ENCODE assay signal across 8 mouse cellular contexts in the genomic region with DNA sequence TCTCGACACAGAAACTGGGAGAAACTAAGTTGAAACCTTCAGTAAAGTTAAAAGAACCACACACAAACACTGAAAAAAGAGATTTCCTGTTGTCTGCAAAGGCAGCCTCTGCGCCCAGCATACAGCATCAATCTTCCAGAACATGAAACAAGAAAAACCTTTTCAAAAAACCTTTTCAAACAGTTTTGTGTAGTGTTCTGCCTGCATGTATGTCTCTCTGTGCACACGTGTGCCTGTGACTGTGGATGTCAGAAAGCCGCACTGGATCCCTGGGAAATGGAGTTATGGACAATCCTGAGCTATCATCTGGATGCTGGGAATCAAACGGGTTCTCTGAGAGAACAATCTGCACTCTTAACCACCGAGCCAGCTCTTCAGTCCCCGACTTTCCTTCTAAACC. TPM values are rescaled to one million over a fixed set of nuclear protein-coding genes. Genes with fewer than 3 reads are reported as not detected.
A peak's percentile ranks its signal among the peaks of the same experiment; 100 is the strongest.
DNase-seq lines count a peak whose midpoint lies in the region; ATAC-seq and TF ChIP-seq lines count a peak whose summit lies in the region.

No protein-coding gene starts in this region.

- H3K27ac ChIP-seq in heart, postnatal 0 days (ENCODE audit: low read depth), result peak overlapping the region; percentile 33; the same call in 1 of the 2 replicates
- H3K27ac ChIP-seq in hindbrain, embryonic 16.5 days (ENCODE audit: low read depth, low read length), result no peak overlapping the region
- H3K27ac ChIP-seq in midbrain, postnatal 0 days (ENCODE audit: low read depth, low read length), result no peak overlapping the region

- H3K9me3 ChIP-seq in heart, postnatal 0 days (replicated peaks; ENCODE audit: control insufficient read depth, low read length), result no peaks in the 10 kb centered on the region
- H3K9me3 ChIP-seq in hindbrain, embryonic 16.5 days (ENCODE audit: control insufficient read depth, low read length), result no peaks in the 10 kb centered on the region
- no peaks in the 10 kb centered on the region for H3K9me3 ChIP-seq in midbrain, postnatal 0 days (ENCODE audit: low read length)

- H3K36me3 ChIP-seq in heart, postnatal 0 days (replicated peaks; ENCODE audit: control insufficient read depth, insufficient read depth, low read length), result no peaks in the 10 kb centered on the region
- H3K36me3 ChIP-seq in hindbrain, embryonic 16.5 days (ENCODE audit: control insufficient read depth, insufficient read depth, low read length), result no peaks in the 10 kb centered on the region
- H3K36me3 ChIP-seq in midbrain, postnatal 0 days (ENCODE audit: insufficient read depth, low read length), result no peaks in the 10 kb centered on the region

- no peak for TF ChIP-seq EP300 in heart, postnatal 0 days (IDR thresholded peaks at IDR 0.05; ENCODE audit: low read depth)

- H3K4me2 ChIP-seq in heart, postnatal 0 days (ENCODE audit: low read depth, low read length), result peak overlapping the region; percentile 96
- peak overlapping the region; percentile 96 for H3K4me2 ChIP-seq in hindbrain, embryonic 16.5 days (ENCODE audit: low read length)
- peak overlapping the region; percentile 93 for H3K4me2 ChIP-seq in midbrain, postnatal 0 days (ENCODE audit: low read depth, low read length, poor library complexity, severe bottlenecking)

- ATAC-seq in heart, postnatal 0 days (ENCODE audit: insufficient read depth, low read depth), result no peak
- ATAC-seq in hindbrain, embryonic 16.5 days, result no peak
- no peak for ATAC-seq in midbrain, postnatal 0 days (ENCODE audit: low FRiP score)

- WGBS in heart, postnatal 0 days, result 37% methylated on average over 7 of the region's 7 CpGs
- WGBS in hindbrain, embryonic 16.5 days, result 68% methylated on average over 7 of the region's 7 CpGs
- WGBS in midbrain, postnatal 0 days, result 58% methylated on average over 7 of the region's 7 CpGs

- 0 out of 2 replicates have a peak overlapping the region, but pooled peaks have one; percentile 96 for H3K9ac ChIP-seq in heart, postnatal 0 days (replicated peaks; ENCODE audit: low read depth, low read length)
- H3K9ac ChIP-seq in hindbrain, embryonic 16.5 days (ENCODE audit: low read depth, low read length), result peak overlapping the region; percentile 14; the same call in 1 of the 2 replicates
- 0 out of 2 replicates have a peak overlapping the region, but pooled peaks have one; percentile 19 for H3K9ac ChIP-seq in midbrain, postnatal 0 days (replicated peaks; ENCODE audit: low read length, poor library complexity, severe bottlenecking)

- no peak for TF ChIP-seq CTCF in heart, postnatal 0 days (IDR thresholded peaks at IDR 0.05; ENCODE audit: low read depth)
- TF ChIP-seq CTCF in midbrain, postnatal 0 days (IDR thresholded peaks at IDR 0.05), result no peak

- no peak for DNase-seq in heart, postnatal 0 days (ENCODE audit: low spot score)
- DNase-seq in heart, adult 18-20 months, result no peak
- peak; percentile 33 for DNase-seq in T-cell, adult 2 months (ENCODE audit: low spot score)
- DNase-seq in midbrain, postnatal 0 days (ENCODE audit: low spot score), result no peak
- DNase-seq in layer of hippocampus, postnatal 25 days (ENCODE audit: extremely low spot score in 1 of 2, low spot score in 1 of 2), result no peak
- DNase-seq in MN1 (ENCODE audit: low spot score), result no peak
- no peak for DNase-seq in retina, embryonic 14.5 days (ENCODE audit: low spot score)

- H3K4me3 ChIP-seq in heart, postnatal 0 days (ENCODE audit: low read depth, low read length), result peak overlapping the region; percentile 90
- H3K4me3 ChIP-seq in hindbrain, embryonic 16.5 days (ENCODE audit: low read length), result peak overlapping the region; percentile 98
- peak overlapping the region; percentile 98; the same call in 1 of the 2 replicates for H3K4me3 ChIP-seq in midbrain, postnatal 0 days (ENCODE audit: low read depth, low read length)

- H3K4me1 ChIP-seq in heart, postnatal 0 days (ENCODE audit: control insufficient read depth, insufficient read depth), result peaks cover 49% of the 10 kb centered on the region
- H3K4me1 ChIP-seq in hindbrain, embryonic 16.5 days (ENCODE audit: control insufficient read depth, insufficient read depth, low read depth, low read length), result peaks cover 33% of the 10 kb centered on the region
- H3K4me1 ChIP-seq in midbrain, postnatal 0 days (ENCODE audit: insufficient read depth, low read length), result peaks cover 15% of the 10 kb centered on the region; the same call in 1 of the 2 replicates

- no peaks in the 10 kb centered on the region for H3K27me3 ChIP-seq in heart, postnatal 0 days (ENCODE audit: control insufficient read depth, insufficient read depth, low read length)
- H3K27me3 ChIP-seq in hindbrain, embryonic 16.5 days (replicated peaks; ENCODE audit: control insufficient read depth, insufficient read depth, low read length), result no peaks in the 10 kb centered on the region
- H3K27me3 ChIP-seq in midbrain, postnatal 0 days (ENCODE audit: insufficient read depth, low read length), result no peaks in the 10 kb centered on the region

RNA-seq across cellular contexts. Expression of a gene that starts 1.6 kb away (rescaled TPM):
- 68.4 and 74.8 TPM in 2 replicates for total RNA-seq in heart, postnatal 0 days (2014; rRNA removed; ENCODE audit: low replicate concordance)
- 20.4 and 21.1 TPM in 2 replicates for polyA plus RNA-seq in heart, postnatal 0 days (2015; fragmentation: Nextera tagmentation; extraction: Ambion mirVana)
- total RNA-seq in heart, adult 18-20 months (2021), result 10 to 100 TPM; 81.5 to 82.4 TPM
- polyA plus RNA-seq in hindbrain, embryonic 16.5 days (2015; fragmentation: Nextera tagmentation; extraction: Ambion mirVana), result 23.8 and 31.5 TPM in 2 replicates
- total RNA-seq in midbrain, postnatal 0 days (2014; rRNA removed), result 61.7 and 64.6 TPM in 2 replicates
- 11.4 and 16.2 TPM in 2 replicates for polyA plus RNA-seq in midbrain, postnatal 0 days (2015; fragmentation: Nextera tagmentation; extraction: Ambion mirVana)
- total RNA-seq in layer of hippocampus, postnatal 25 days (2021), result 10 to 100 TPM; 75.6 to 86.5 TPM

RNA-seq across cellular contexts. Expression of a gene that starts 21.6 kb away (rescaled TPM):
- total RNA-seq in heart, postnatal 0 days (2014; rRNA removed; ENCODE audit: low replicate concordance), result 17.0 and 25.9 TPM in 2 replicates
- 10.6 and 11.7 TPM in 2 replicates for polyA plus RNA-seq in heart, postnatal 0 days (2015; fragmentation: Nextera tagmentation; extraction: Ambion mirVana)
- total RNA-seq in heart, adult 18-20 months (2021), result 10 to 100 TPM; 19.3 to 20.2 TPM
- polyA plus RNA-seq in hindbrain, embryonic 16.5 days (2015; fragmentation: Nextera tagmentation; extraction: Ambion mirVana), result 31.5 and 36.8 TPM in 2 replicates
- total RNA-seq in midbrain, postnatal 0 days (2014; rRNA removed), result 28.4 and 30.0 TPM in 2 replicates
- polyA plus RNA-seq in midbrain, postnatal 0 days (2015; fragmentation: Nextera tagmentation; extraction: Ambion mirVana), result 16.9 and 18.4 TPM in 2 replicates
- 10 to 100 TPM; 26.8 to 30.9 TPM for total RNA-seq in layer of hippocampus, postnatal 25 days (2021)

RNA-seq across cellular contexts. Expression of a gene that starts 37.3 kb away (rescaled TPM):
- total RNA-seq in heart, postnatal 0 days (2014; rRNA removed; ENCODE audit: low replicate concordance), result 266 and 288 TPM in 2 replicates
- polyA plus RNA-seq in heart, postnatal 0 days (2015; fragmentation: Nextera tagmentation; extraction: Ambion mirVana), result 208 and 211 TPM in 2 replicates
- 100 to 1,000 TPM; 230 to 252 TPM for total RNA-seq in heart, adult 18-20 months (2021)
- polyA plus RNA-seq in hindbrain, embryonic 16.5 days (2015; fragmentation: Nextera tagmentation; extraction: Ambion mirVana), result 20.7 and 22.0 TPM in 2 replicates
- 16.5 and 17.4 TPM in 2 replicates for total RNA-seq in midbrain, postnatal 0 days (2014; rRNA removed)
- 13.4 and 14.1 TPM in 2 replicates for polyA plus RNA-seq in midbrain, postnatal 0 days (2015; fragmentation: Nextera tagmentation; extraction: Ambion mirVana)
- 1 to 10 TPM; 8.0 to 8.1 TPM for total RNA-seq in layer of hippocampus, postnatal 25 days (2021)

RNA-seq across cellular contexts. Expression of a gene that starts 37.8 kb away (rescaled TPM):
- 0.39 and 4.1 TPM in 2 replicates for total RNA-seq in heart, postnatal 0 days (2014; rRNA removed; ENCODE audit: low replicate concordance)
- polyA plus RNA-seq in heart, postnatal 0 days (2015; fragmentation: Nextera tagmentation; extraction: Ambion mirVana), result 0.78 and 0.96 TPM in 2 replicates
- total RNA-seq in heart, adult 18-20 months (2021), result 1 to 10 TPM; 1.8 to 2.0 TPM
- 6.5 and 11.6 TPM in 2 replicates for polyA plus RNA-seq in hindbrain, embryonic 16.5 days (2015; fragmentation: Nextera tagmentation; extraction: Ambion mirVana)
- 15.5 and 29.8 TPM in 2 replicates for total RNA-seq in midbrain, postnatal 0 days (2014; rRNA removed)
- 11.1 and 12.7 TPM in 2 replicates for polyA plus RNA-seq in midbrain, postnatal 0 days (2015; fragmentation: Nextera tagmentation; extraction: Ambion mirVana)
- total RNA-seq in layer of hippocampus, postnatal 25 days (2021), result 100 to 1,000 TPM; 118 to 121 TPM

RNA-seq across cellular contexts. Expression of a gene that starts 58.3 kb away (rescaled TPM):
- not detected in 2 replicates for total RNA-seq in heart, postnatal 0 days (2014; rRNA removed; ENCODE audit: low replicate concordance)
- polyA plus RNA-seq in heart, postnatal 0 days (2015; fragmentation: Nextera tagmentation; extraction: Ambion mirVana), result 13.3 and 14.4 TPM in 2 replicates
- not detected for total RNA-seq in heart, adult 18-20 months (2021)
- 32.2 and 35.9 TPM in 2 replicates for polyA plus RNA-seq in hindbrain, embryonic 16.5 days (2015; fragmentation: Nextera tagmentation; extraction: Ambion mirVana)
- total RNA-seq in midbrain, postnatal 0 days (2014; rRNA removed), result not detected in 2 replicates
- polyA plus RNA-seq in midbrain, postnatal 0 days (2015; fragmentation: Nextera tagmentation; extraction: Ambion mirVana), result 42.9 and 44.1 TPM in 2 replicates
- not detected for total RNA-seq in layer of hippocampus, postnatal 25 days (2021)

Comparison
In these comparisons a context has a peak if more than half of its experiments do, and no peak if none do; other contexts are left out.
1. H3K9ac ChIP-seq: peak in every context shown above with its lines; median percentile 96 in heart, postnatal 0 days; 19 in midbrain, postnatal 0 days; 14 in hindbrain, embryonic 16.5 days.
2. RNA of a gene that starts 37.3 kb away (total RNA-seq): 266 to 288 TPM in heart, postnatal 0 days and 230 to 252 TPM in heart, adult 18-20 months; 16.5 to 17.4 TPM in midbrain, postnatal 0 days and 8.0 to 8.1 TPM in layer of hippocampus, postnatal 25 days; every median in the first group is over 10 times any median in the second.
3. Peak in every context shown above with its lines, with median percentiles within 50 percentile points of each other: H3K4me2 ChIP-seq and H3K4me3 ChIP-seq.